Mouse (Mus musculus): ENCODE results near the gene Marc2. TPM values are rescaled to one million over a fixed set of nuclear protein-coding genes. Genes with fewer than 3 reads are reported as not detected.

The Marc2 gene
- polyA plus RNA-seq, 1 experiment, result 100 TPM

GRCm38 (mm10) chr1:184860276-184860675, 14.0 kb upstream of the Marc2 start:
- no peak for TF ChIP-seq POLR2A (IDR thresholded peaks at IDR 0.05; ENCODE audit: extremely low read depth, insufficient read depth, low read length)
- no peak for TF ChIP-seq CTCF (IDR thresholded peaks at IDR 0.05; ENCODE audit: extremely low read depth, insufficient read depth, low read length)
- no peak overlapping the region for H3K27ac ChIP-seq (ENCODE audit: insufficient read depth, low read length)

GRCm38 (mm10) chr1:184858253-184858652, 12.0 kb upstream of the Marc2 start:
- H3K4me3 ChIP-seq (ENCODE audit: insufficient read depth, low read length), result no peak overlapping the region
- peaks cover 4% of the 10 kb centered on the region for H3K4me1 ChIP-seq (ENCODE audit: control insufficient read depth, insufficient read depth, low read length)
- no peak overlapping the region for H3K27ac ChIP-seq (ENCODE audit: insufficient read depth, low read length)
- no peak for TF ChIP-seq CTCF (IDR thresholded peaks at IDR 0.05; ENCODE audit: extremely low read depth, insufficient read depth, low read length)
- TF ChIP-seq POLR2A (IDR thresholded peaks at IDR 0.05; ENCODE audit: extremely low read depth, insufficient read depth, low read length), result no peak

More at GRCm38 (mm10) chr1:184860276-184860675, 14.0 kb upstream of the Marc2 start:
- Histone ChIP-seq H3K4me3 (ENCODE audit: insufficient read depth, low read length) (no peak overlapping the region), H3K4me1 (ENCODE audit: control insufficient read depth, insufficient read depth, low read length) (peaks cover 4% of the 10 kb centered on the region)

- Histone ChIP-seq H3K27ac (ENCODE audit: insufficient read depth, low read length) (0 out of 2 replicates have a peak overlapping the region, but pooled peaks have one; percentile 1), H3K4me3 (ENCODE audit: insufficient read depth, low read length) (no peak overlapping the region), H3K4me1 (ENCODE audit: control insufficient read depth, insufficient read depth, low read length) (peaks cover 4% of the 10 kb centered on the region)
- peak; percentile 32; the same call in 1 of the 2 replicates for TF ChIP-seq POLR2A (IDR thresholded peaks at IDR 0.05; ENCODE audit: extremely low read depth, insufficient read depth, low read length)
- no peak for TF ChIP-seq CTCF (IDR thresholded peaks at IDR 0.05; ENCODE audit: extremely low read depth, insufficient read depth, low read length)
These were observed 11.0 kb upstream of the Marc2 start for GRCm38 (mm10) chr1:184857216-184857615.

GRCm38 (mm10) chr1:184853922-184854321, 7.7 kb upstream of the Marc2 start:
- H3K27ac ChIP-seq (ENCODE audit: insufficient read depth, low read length), result peak overlapping the region; percentile 56; the same call in 1 of the 2 replicates
- TF ChIP-seq POLR2A (IDR thresholded peaks at IDR 0.05; ENCODE audit: extremely low read depth, insufficient read depth, low read length) (no peak), CTCF (IDR thresholded peaks at IDR 0.05; ENCODE audit: extremely low read depth, insufficient read depth, low read length) (no peak)
- peaks cover 4% of the 10 kb centered on the region for H3K4me1 ChIP-seq (ENCODE audit: control insufficient read depth, insufficient read depth, low read length)
- no peak overlapping the region for H3K4me3 ChIP-seq (ENCODE audit: insufficient read depth, low read length)

- peaks cover 4% of the 10 kb centered on the region for H3K4me1 ChIP-seq (ENCODE audit: control insufficient read depth, insufficient read depth, low read length)
- TF ChIP-seq POLR2A (IDR thresholded peaks at IDR 0.05; ENCODE audit: extremely low read depth, insufficient read depth, low read length) (no peak), CTCF (IDR thresholded peaks at IDR 0.05; ENCODE audit: extremely low read depth, insufficient read depth, low read length) (peak; percentile 63)
- peak overlapping the region; percentile 56 for H3K27ac ChIP-seq (ENCODE audit: insufficient read depth, low read length)
- no peak overlapping the region for H3K4me3 ChIP-seq (ENCODE audit: insufficient read depth, low read length)
These were observed 7.1 kb upstream of the Marc2 start for GRCm38 (mm10) chr1:184853339-184853738.

- H3K4me1 ChIP-seq (ENCODE audit: control insufficient read depth, insufficient read depth, low read length), result no peaks in the 10 kb centered on the region; the same call in 1 of the 2 replicates
- H3K4me3 ChIP-seq (ENCODE audit: insufficient read depth, low read length), result 0 out of 2 replicates have a peak overlapping the region, but pooled peaks have one; percentile 0
- TF ChIP-seq CTCF (IDR thresholded peaks at IDR 0.05; ENCODE audit: extremely low read depth, insufficient read depth, low read length) (peak; percentile 58), POLR2A (IDR thresholded peaks at IDR 0.05; ENCODE audit: extremely low read depth, insufficient read depth, low read length) (0 out of 2 replicates have a peak, but pooled peaks have one; percentile 30)
- H3K27ac ChIP-seq (ENCODE audit: insufficient read depth, low read length), result peak overlapping the region; percentile 51; the same call in 1 of the 2 replicates
These were observed 5.7 kb upstream of the Marc2 start for GRCm38 (mm10) chr1:184851741-184852618.

GRCm38 (mm10) chr1:184851166-184851565, 4.9 kb upstream of the Marc2 start:
- TF ChIP-seq POLR2A (IDR thresholded peaks at IDR 0.05; ENCODE audit: extremely low read depth, insufficient read depth, low read length), result no peak
- no peak for TF ChIP-seq CTCF (IDR thresholded peaks at IDR 0.05; ENCODE audit: extremely low read depth, insufficient read depth, low read length)
- H3K27ac ChIP-seq (ENCODE audit: insufficient read depth, low read length), result no peak overlapping the region
- no peak overlapping the region for H3K4me3 ChIP-seq (ENCODE audit: insufficient read depth, low read length)
- peaks cover 1% of the 10 kb centered on the region; the same call in 1 of the 2 replicates for H3K4me1 ChIP-seq (ENCODE audit: control insufficient read depth, insufficient read depth, low read length)

GRCm38 (mm10) chr1:184846973-184847372, 722 bp upstream of the Marc2 start:
- Histone ChIP-seq H3K4me3 (ENCODE audit: insufficient read depth, low read length) (peak overlapping the region; percentile 87; the same call in 1 of the 2 replicates), H3K4me1 (ENCODE audit: control insufficient read depth, insufficient read depth, low read length) (peaks cover 7% of the 10 kb centered on the region), H3K27ac (ENCODE audit: insufficient read depth, low read length) (no peak overlapping the region)
- no peak for TF ChIP-seq POLR2A (IDR thresholded peaks at IDR 0.05; ENCODE audit: extremely low read depth, insufficient read depth, low read length)
- no peak for TF ChIP-seq CTCF (IDR thresholded peaks at IDR 0.05; ENCODE audit: extremely low read depth, insufficient read depth, low read length)

GRCm38 (mm10) chr1:184845111-184846071, 860 bp downstream of the Marc2 start:
- peak overlapping the region; percentile 87 for H3K4me3 ChIP-seq (ENCODE audit: insufficient read depth, low read length)
- peaks cover 8% of the 10 kb centered on the region for H3K4me1 ChIP-seq (ENCODE audit: control insufficient read depth, insufficient read depth, low read length)
- H3K27ac ChIP-seq (ENCODE audit: insufficient read depth, low read length), result peak overlapping the region; percentile 77
- no peak for TF ChIP-seq CTCF (IDR thresholded peaks at IDR 0.05; ENCODE audit: extremely low read depth, insufficient read depth, low read length)
- TF ChIP-seq POLR2A (IDR thresholded peaks at IDR 0.05; ENCODE audit: extremely low read depth, insufficient read depth, low read length), result peak; percentile 88

Measured in cortical plate, adult 2 months (tissue).